Mouse (Mus musculus) spleen, embryonic (tissue): ENCODE measurements at regions not wholly inside any gene's neighbourhood (a gene's known extent, or its start where the extent isn't known, plus 50 kb on each side); places are given as distances from the start of the nearest gene placed in this dataset.

ENCODE experiments used
- CTCF ChIA-PET: fragments of 350-600 bp; sonication (Branson Sonifier 250); formaldehyde crosslinking; loops from one replicate; lab custom pipeline; 2022; lab: Charles Lee

DNA sequence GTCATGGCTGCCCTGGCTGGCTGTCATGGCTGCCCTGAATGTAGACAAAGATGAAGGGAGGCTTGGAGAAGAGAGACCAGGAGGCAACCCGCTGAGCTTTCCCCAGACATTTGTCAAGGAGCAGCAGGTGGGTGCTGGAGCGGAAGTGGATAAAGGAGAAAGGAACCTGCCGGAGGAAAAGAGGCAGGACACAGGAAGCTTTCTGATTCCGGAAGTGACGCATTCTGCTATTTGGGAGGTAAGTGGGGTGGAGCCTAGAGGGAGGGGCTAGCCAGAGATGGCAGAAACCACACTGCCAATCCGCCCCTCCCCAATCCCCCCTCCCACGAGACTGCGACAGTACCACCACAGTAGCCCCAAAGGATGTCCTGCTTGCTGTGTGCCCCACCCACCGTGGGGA, 80.1 kb downstream of the Gm572 start:
- CTCF ChIA-PET = no interaction called here

DNA sequence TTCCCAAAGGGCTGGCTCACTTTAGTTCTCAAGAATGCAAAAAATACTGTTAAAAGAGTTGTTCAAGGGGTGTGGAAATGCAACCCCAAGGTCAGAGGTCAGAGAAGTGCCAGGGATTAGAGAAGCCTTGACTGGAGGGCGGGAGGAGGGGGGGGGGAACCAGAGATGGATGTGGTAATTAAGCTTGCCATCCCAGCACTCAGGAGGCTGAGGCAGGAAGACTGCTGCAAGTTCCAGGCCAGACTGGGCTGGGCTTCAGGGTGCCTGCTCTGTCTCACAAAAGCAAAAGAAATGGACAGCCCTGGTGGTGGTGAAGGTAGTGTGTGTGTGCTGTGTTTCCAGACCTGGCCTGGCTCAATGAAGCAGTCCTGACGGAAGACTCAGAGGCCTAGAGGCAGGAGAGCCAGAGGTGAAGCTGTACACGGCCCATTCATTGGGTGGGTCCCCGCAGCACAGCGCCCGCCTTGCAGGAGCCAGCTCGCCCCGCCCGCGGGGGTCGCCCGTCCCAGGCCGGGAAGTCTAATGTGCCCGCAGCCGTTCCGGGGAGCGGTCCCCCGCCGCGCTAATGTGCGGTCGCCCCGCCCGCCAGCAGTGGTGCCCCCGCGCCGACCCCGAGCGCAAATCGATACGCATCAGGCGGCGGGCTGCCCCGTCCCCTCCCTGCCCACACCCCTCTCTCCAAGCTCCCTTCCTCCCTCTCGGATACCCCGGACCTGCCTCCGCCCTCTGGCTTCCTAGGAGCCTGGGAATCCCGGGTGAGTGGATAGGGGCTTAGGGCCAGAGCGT, 80.1 kb upstream of the Casz1 start:
- CTCF ChIA-PET = no interaction called here

GRCm38 (mm10) chr4:148728800-148729199, 75.4 kb upstream of the Casz1 start:
- CTCF ChIA-PET = no interaction called here

DNA sequence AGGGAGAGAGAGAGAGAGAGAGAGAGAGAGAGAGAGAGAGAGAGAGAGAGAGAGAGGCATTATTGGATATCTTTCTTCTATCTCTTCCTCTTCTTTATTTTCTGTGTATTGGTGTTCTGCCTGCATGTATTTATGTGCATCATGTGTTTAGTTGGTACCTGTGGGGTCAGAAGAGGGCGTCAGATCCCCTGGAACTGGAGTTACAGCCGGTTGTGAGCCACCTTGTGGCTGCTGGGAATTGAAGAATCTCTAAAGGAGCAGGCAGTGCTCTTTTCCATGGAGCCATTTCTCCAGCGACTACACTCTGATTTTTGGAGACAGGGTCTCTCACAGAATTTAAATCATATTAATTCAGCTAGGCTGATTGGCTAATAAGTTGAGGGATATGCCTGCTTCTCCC, 72.6 kb upstream of the Casz1 start:
- CTCF ChIA-PET = no interaction called here

GRCm38 (mm10) chr4:148734061-148734460, 70.2 kb upstream of the Casz1 start:
- CTCF ChIA-PET = no interaction called here

DNA sequence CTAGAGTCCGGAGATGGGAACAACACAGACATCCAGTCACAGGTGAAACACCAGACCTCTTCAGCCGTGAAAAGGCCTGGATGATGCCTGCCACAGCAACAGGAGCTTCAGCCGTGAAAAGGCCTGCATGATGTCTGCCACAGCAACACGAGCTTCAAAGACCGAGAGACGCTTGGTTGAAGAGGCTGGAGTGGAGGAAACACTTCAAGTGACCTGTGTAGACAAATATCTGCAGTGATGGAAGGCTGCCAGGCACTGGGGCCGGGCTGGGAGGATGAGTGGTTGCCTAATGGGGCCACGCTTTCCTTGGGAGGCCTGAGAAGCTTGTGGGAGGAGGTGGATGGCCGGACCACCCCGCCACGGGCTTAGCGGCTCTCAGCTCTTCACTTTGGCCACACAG, 69.7 kb upstream of the Casz1 start:
- CTCF ChIA-PET = no interaction called here

GRCm38 (mm10) chr4:148738601-148739530, 65.4 kb upstream of the Casz1 start:
- CTCF ChIA-PET = no interaction called here

GRCm38 (mm10) chr4:148742549-148743413, 61.4 kb upstream of the Casz1 start:
- CTCF ChIA-PET = interaction anchor here (0.8 kb wide), 1 partner anchor 333 kb away, joined by 3 read pairs; no protein-coding TSS in a partner anchor

DNA sequence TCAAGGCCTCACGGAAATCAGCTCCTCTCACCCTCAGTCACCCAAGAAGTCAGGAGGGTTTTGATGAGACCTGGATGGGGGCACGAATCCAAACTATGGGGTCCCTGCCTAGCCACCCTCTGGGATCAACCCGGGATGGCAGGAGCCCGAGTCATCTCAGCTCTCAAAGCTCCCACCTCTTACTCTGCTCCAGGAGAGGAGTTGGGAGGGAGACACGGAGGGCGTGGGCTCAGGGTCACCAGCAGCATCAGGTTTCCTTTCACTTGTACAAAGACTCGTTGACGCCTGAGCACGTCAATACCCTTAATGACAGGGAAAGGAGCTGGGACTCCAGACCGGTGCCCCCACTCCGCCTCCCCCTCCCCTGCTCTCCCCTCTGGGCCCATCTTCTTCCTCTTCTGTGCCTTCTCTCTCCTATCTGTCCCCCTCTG, 60.8 kb upstream of the Casz1 start:
- CTCF ChIA-PET = interaction anchor here (0.8 kb wide), 1 partner anchor 333 kb away, joined by 3 read pairs; no protein-coding TSS in a partner anchor

GRCm38 (mm10) chr4:148744053-148744452, 60.2 kb upstream of the Casz1 start:
- CTCF ChIA-PET = interaction anchor here (0.8 kb wide), 1 partner anchor 332 kb away, joined by 3 read pairs; no protein-coding TSS in a partner anchor

- CTCF ChIA-PET = no interaction called here
These were observed 57.5 kb upstream of the Casz1 start for GRCm38 (mm10) chr4:148746460-148747314.

DNA sequence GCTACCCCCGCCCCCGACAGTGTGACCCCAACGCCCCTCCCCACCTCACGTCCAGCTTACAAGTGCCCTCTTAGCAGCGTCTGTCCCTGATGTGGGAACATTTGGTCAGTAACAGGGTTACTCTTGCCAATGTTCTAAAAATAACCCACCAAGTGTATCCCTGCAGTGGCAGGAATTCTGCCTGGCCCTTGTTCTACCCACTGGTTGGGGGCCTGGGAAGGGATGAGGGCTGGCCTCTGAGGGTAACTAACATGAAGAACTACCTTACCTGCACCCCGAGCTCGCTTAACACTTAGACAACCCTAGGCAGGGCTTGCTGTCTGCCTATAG, 56.9 kb upstream of the Casz1 start:
- CTCF ChIA-PET = no interaction called here

DNA sequence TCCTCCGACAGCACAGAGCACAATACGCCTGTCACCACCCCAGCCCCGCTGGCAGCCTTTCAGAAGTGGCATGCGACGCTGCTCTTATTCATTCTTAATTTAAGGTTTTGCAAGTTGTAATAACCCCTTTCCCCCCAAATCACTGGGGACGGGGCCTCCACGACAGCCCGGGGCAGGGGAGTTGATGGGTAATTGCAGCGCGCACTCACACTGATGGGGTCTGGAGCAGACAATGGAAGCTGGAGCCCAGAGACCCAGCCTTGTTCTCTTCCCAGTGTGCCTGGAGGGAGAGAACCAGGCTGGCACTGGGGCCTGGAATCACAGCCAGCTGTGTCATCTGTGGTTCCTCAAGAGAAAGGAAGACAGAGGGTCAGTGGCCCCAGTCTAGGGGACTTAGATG, 54.2 kb upstream of the Casz1 start:
- CTCF ChIA-PET = interaction anchor here (0.6 kb wide), 1 partner anchor 55 kb away, joined by 3 read pairs; no protein-coding TSS in a partner anchor

- CTCF ChIA-PET = no interaction called here
These were observed 52.6 kb upstream of the Casz1 start for GRCm38 (mm10) chr4:148751591-148751990.

DNA sequence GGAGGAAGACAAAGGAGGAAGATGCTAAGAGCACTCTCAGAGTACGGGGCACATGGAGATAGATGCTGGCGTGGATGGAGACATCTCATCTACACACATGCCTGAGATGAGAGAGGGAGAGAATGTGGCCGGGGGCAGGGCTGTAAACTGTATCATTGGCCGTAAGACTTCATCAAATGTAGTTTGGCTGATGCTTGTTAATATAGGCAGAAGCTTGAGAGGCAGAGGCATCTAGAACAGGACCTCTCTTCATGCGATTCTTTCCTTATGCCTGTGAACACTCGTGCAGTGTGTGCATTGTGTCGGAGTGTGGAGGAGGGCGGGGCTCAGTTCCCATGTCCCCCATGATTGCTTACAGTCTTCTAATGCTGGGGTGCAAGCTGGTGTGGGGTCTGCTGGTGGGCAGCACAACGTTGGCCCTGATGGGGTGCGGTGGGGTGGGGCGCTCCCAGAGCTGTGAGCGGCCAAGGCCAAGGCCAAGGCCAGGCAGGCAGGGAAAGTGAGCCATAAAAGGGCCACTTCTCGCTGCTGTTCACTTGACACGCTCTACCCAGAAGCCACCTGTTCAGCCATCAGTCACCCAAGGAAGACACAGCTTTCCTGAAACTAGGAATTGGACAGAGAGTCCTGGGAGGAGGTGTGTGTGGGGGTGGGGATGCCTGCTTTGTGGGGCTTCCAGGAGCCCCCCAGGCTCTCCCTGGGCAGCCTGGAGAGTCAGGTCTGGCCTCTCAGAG, 51.7 kb upstream of the Casz1 start:
- CTCF ChIA-PET = no interaction called here

DNA sequence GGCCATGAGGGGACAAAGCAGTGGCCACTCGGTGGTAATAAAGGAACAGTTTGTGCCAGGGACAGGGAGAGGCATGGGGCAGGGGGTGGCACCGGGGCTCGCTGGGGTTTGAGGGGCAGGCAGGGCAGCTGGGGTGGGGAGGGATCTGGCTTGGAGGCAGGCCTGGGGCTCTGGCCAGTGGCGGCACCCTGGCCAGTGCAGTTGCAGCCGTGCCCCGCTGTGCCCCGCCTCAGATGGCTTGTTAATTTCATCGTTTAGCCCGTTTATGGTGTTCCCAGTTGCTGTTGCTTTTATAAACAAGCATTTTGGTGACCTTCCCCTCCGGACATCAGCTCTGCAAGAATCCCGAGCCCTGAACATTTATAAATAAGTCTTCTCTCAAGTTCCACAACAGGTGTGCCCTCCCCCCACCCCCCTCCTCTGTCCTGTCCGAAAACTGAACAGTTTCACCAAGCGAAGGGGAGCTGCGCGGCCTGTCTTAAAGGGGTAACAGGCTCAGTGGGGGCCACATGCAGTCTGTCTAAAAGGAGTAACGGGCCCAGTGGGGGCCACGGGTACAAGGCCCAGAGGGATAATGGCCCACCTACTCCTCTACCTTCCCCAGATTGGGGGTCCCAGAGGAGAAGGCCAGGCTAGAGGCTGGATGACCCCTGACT, 51.0 kb upstream of the Casz1 start:
- CTCF ChIA-PET = no interaction called here

- CTCF ChIA-PET = no interaction called here
These were observed 50.4 kb upstream of the Casz1 start for GRCm38 (mm10) chr4:148753849-148754248.
